Mouse (Mus musculus) stomach, embryonic 16.5 days (tissue): Measurements from ENCODE around the gene Dysf. TPM values are rescaled to one million over a fixed set of nuclear protein-coding genes. Genes with fewer than 3 reads are reported as not detected.

Experiments
- ATAC-seq: fragments of 200-750 bp; cut with Nextera tagmentation; 2 replicates; pipeline ENCODE4 v1.8.0; 2017; ENCODE audit warnings: moderate number of reproducible peaks, moderate TSS enrichment; ENCODE audit not compliant: insufficient read depth, low FRiP score
- H3K27ac ChIP-seq: fragments of 300-500 bp; sonication (generic); 2 replicates; pipeline ENCODE4 v1.5.1; 2014; ENCODE audit warnings: low read length
- H3K27me3 ChIP-seq: fragments of 300-500 bp; sonication (generic); 2 replicates; pipeline ENCODE4 v1.6.1; 2014; ENCODE audit warnings: low read length, control low read depth, mixed read lengths; ENCODE audit not compliant: control insufficient read depth, insufficient read depth
- H3K36me3 ChIP-seq: fragments of 300-500 bp; sonication (generic); 2 replicates; pipeline ENCODE4 v1.6.1; 2014; ENCODE audit warnings: low read length; ENCODE audit not compliant: control insufficient read depth, insufficient read depth
- H3K4me1 ChIP-seq: fragments of 300-500 bp; sonication (generic); 2 replicates; pipeline ENCODE4 v1.6.1; 2014; ENCODE audit warnings: low read length, control low read depth, mixed read lengths; ENCODE audit not compliant: control insufficient read depth, insufficient read depth
- H3K4me2 ChIP-seq: fragments of 300-500 bp; sonication (generic); 2 replicates; pipeline ENCODE4 v1.6.1; 2014; ENCODE audit warnings: low read depth, low read length, mixed read lengths
- H3K4me3 ChIP-seq: fragments of 300-500 bp; sonication (generic); replicated peaks from 2 replicates; pipeline ENCODE4 v1.5.1; 2014; ENCODE audit warnings: mild to moderate bottlenecking, low read length
- H3K9ac ChIP-seq: fragments of 300-500 bp; sonication (generic); 2 replicates; pipeline ENCODE4 v1.6.1; 2014; ENCODE audit warnings: low read length
- H3K9me3 ChIP-seq: fragments of 300-500 bp; sonication (generic); replicated peaks from 2 replicates; pipeline ENCODE4 v1.6.1; 2016; ENCODE audit warnings: low read length, control low read depth; ENCODE audit not compliant: control insufficient read depth
- WGBS: fragments of 180-500 bp; shearing (Covaris S2); extraction: QIAGEN DNeasy Blood & Tissue Kit; methylation state at CpG from one replicate; pipeline ENCODE4 v1.1.7; 2014; 5-methylcytosine and 5-hydroxymethylcytosine counted together
- polyA plus RNA-seq: library from polyadenylated mRNA; unstranded; fragments of >200 nt; fragmentation: Nextera tagmentation; extraction: Ambion mirVana; gene quantifications from 2 replicates; pipeline ENCODE4 v1.2.1, GENCODE M21; 2015

Gene Dysf
- polyA plus RNA-seq, 1 experiment from 2014 or later: 9.6 TPM

- Histone ChIP-seq H3K9ac (no peak overlapping the region), H3K4me3 (no peak overlapping the region), H3K27ac (no peak overlapping the region), H3K4me1 (no peaks in the 10 kb centered on the region), H3K27me3 (no peaks in the 10 kb centered on the region), H3K9me3 (no peaks in the 10 kb centered on the region), H3K4me2 (no peak overlapping the region), H3K36me3 (no peaks in the 10 kb centered on the region)
- 85% methylated on average over 9 of the region's 9 CpGs for WGBS
- ATAC-seq: no peak
Observed at GRCm38 (mm10) chr6:84124609-84125008, 116.2 kb downstream of the Dysf start.

GRCm38 (mm10) chr6:84125101-84125500, 116.7 kb downstream of the Dysf start:
- 78% methylated on average over 4 of the region's 4 CpGs for WGBS

GRCm38 (mm10) chr6:84128229-84128628, 119.8 kb downstream of the Dysf start:
- H3K4me1 ChIP-seq: peaks cover 8% of the 10 kb centered on the region
- no peaks in the 10 kb centered on the region for H3K27me3 ChIP-seq
- H3K4me2 ChIP-seq: no peak overlapping the region
- WGBS: 91% methylated on average over 2 of the region's 2 CpGs
- H3K9ac ChIP-seq: no peak overlapping the region
- H3K36me3 ChIP-seq: no peaks in the 10 kb centered on the region
- no peak overlapping the region for H3K27ac ChIP-seq
- ATAC-seq: no peak
- no peak overlapping the region for H3K4me3 ChIP-seq
- no peaks in the 10 kb centered on the region for H3K9me3 ChIP-seq

More at GRCm38 (mm10) chr6:84125101-84125500, 116.7 kb downstream of the Dysf start:
- no peak for ATAC-seq
- Histone ChIP-seq H3K27me3 (no peaks in the 10 kb centered on the region), H3K27ac (no peak overlapping the region), H3K36me3 (no peaks in the 10 kb centered on the region), H3K9ac (no peak overlapping the region), H3K4me1 (no peaks in the 10 kb centered on the region), H3K9me3 (no peaks in the 10 kb centered on the region), H3K4me2 (no peak overlapping the region), H3K4me3 (no peak overlapping the region)

GRCm38 (mm10) chr6:84130867-84131266, 122.5 kb downstream of the Dysf start:
- Histone ChIP-seq H3K36me3 (no peaks in the 10 kb centered on the region), H3K27me3 (no peaks in the 10 kb centered on the region), H3K4me3 (no peak overlapping the region), H3K27ac (no peak overlapping the region), H3K4me2 (no peak overlapping the region), H3K4me1 (peaks cover 15% of the 10 kb centered on the region), H3K9ac (no peak overlapping the region), H3K9me3 (no peaks in the 10 kb centered on the region)
- 89% methylated on average over 4 of the region's 4 CpGs for WGBS
- no peak for ATAC-seq

GRCm38 (mm10) chr6:84131539-84131938, 123.1 kb downstream of the Dysf start:
- H3K9me3 ChIP-seq: no peaks in the 10 kb centered on the region
- H3K27ac ChIP-seq: no peak overlapping the region
- ATAC-seq: no peak
- no peaks in the 10 kb centered on the region for H3K36me3 ChIP-seq
- no peak overlapping the region for H3K9ac ChIP-seq
- no peaks in the 10 kb centered on the region for H3K27me3 ChIP-seq
- H3K4me3 ChIP-seq: no peak overlapping the region
- no peak overlapping the region for H3K4me2 ChIP-seq
- WGBS: 58% methylated on average over 9 of the region's 9 CpGs
- H3K4me1 ChIP-seq: peaks cover 15% of the 10 kb centered on the region

GRCm38 (mm10) chr6:84133053-84133452, 124.7 kb downstream of the Dysf start:
- WGBS: 52% methylated on average over 7 of the region's 7 CpGs

GRCm38 (mm10) chr6:84133996-84134721, 125.8 kb downstream of the Dysf start:
- no peak for ATAC-seq
- no peaks in the 10 kb centered on the region for H3K9me3 ChIP-seq
- no peak overlapping the region for H3K9ac ChIP-seq
- no peaks in the 10 kb centered on the region for H3K36me3 ChIP-seq
- WGBS: 75% methylated on average over 5 of the region's 7 CpGs
- H3K27ac ChIP-seq: no peak overlapping the region
- H3K4me1 ChIP-seq: peaks cover 15% of the 10 kb centered on the region
- H3K4me3 ChIP-seq: no peak overlapping the region
- H3K27me3 ChIP-seq: no peaks in the 10 kb centered on the region
- H3K4me2 ChIP-seq: no peak overlapping the region

More at GRCm38 (mm10) chr6:84133053-84133452, 124.7 kb downstream of the Dysf start:
- H3K4me3 ChIP-seq: no peak overlapping the region
- peaks cover 15% of the 10 kb centered on the region for H3K4me1 ChIP-seq
- no peak overlapping the region for H3K4me2 ChIP-seq
- no peak for ATAC-seq
- H3K9ac ChIP-seq: no peak overlapping the region
- no peaks in the 10 kb centered on the region for H3K9me3 ChIP-seq
- H3K27me3 ChIP-seq: no peaks in the 10 kb centered on the region
- H3K36me3 ChIP-seq: no peaks in the 10 kb centered on the region
- H3K27ac ChIP-seq: no peak overlapping the region

GRCm38 (mm10) chr6:84134722-84135394, 126.5 kb downstream of the Dysf start:
- Histone ChIP-seq H3K27ac (peak overlapping the region; percentile 8; the same call in 1 of the 2 replicates), H3K36me3 (no peaks in the 10 kb centered on the region), H3K9me3 (no peaks in the 10 kb centered on the region), H3K9ac (0 out of 2 replicates have a peak overlapping the region, but pooled peaks have one; percentile 15), H3K4me2 (0 out of 2 replicates have a peak overlapping the region, but pooled peaks have one; percentile 15), H3K4me1 (peaks cover 15% of the 10 kb centered on the region), H3K27me3 (no peaks in the 10 kb centered on the region), H3K4me3 (no peak overlapping the region)
- 23% methylated on average over 23 of the region's 23 CpGs for WGBS
- ATAC-seq: peak; percentile 59

- WGBS: 93% methylated on average over 8 of the region's 9 CpGs
- no peak overlapping the region for H3K27ac ChIP-seq
- no peak overlapping the region for H3K9ac ChIP-seq
- no peak for ATAC-seq
- H3K4me3 ChIP-seq: no peak overlapping the region
- H3K9me3 ChIP-seq: no peaks in the 10 kb centered on the region
- peaks cover 15% of the 10 kb centered on the region for H3K4me1 ChIP-seq
- no peaks in the 10 kb centered on the region for H3K27me3 ChIP-seq
- H3K4me2 ChIP-seq: no peak overlapping the region
- no peaks in the 10 kb centered on the region for H3K36me3 ChIP-seq
Observed at GRCm38 (mm10) chr6:84135709-84136108, 127.3 kb downstream of the Dysf start.
